Mouse (Mus musculus) embryonic facial prominence, embryonic 15.5 days (tissue): Measurements from ENCODE around the gene Znrf4. TPM values are rescaled to one million over a fixed set of nuclear protein-coding genes. Genes with fewer than 3 reads are reported as not detected.

Source experiments
- ATAC-seq: fragments of 200-750 bp; cut with Nextera tagmentation; 2 replicates; pipeline ENCODE4 v1.8.0; 2017; ENCODE audit warnings: low read depth, moderate TSS enrichment; ENCODE audit not compliant: insufficient number of reproducible peaks, low FRiP score, low TSS enrichment
- H3K27ac ChIP-seq: fragments of 300-500 bp; sonication (generic); replicated peaks from 2 replicates; pipeline ENCODE4 v1.5.1; 2015; ENCODE audit warnings: mild to moderate bottlenecking, inconsistent platforms
- H3K27me3 ChIP-seq: fragments of 300-500 bp; sonication (generic); 2 replicates; pipeline ENCODE4 v1.6.1; 2015; ENCODE audit warnings: inconsistent platforms
- H3K36me3 ChIP-seq: fragments of 300-500 bp; sonication (generic); 2 replicates; pipeline ENCODE4 v1.6.1; 2015; ENCODE audit warnings: mild to moderate bottlenecking, inconsistent platforms
- H3K4me1 ChIP-seq: fragments of 300-500 bp; sonication (generic); 2 replicates; pipeline ENCODE4 v1.6.1; 2015; ENCODE audit warnings: inconsistent platforms
- H3K4me2 ChIP-seq: fragments of 300-500 bp; sonication (generic); replicated peaks from 2 replicates; pipeline ENCODE4 v1.6.1; 2015; ENCODE audit warnings: mild to moderate bottlenecking, inconsistent platforms
- H3K4me3 ChIP-seq: fragments of 300-500 bp; sonication (generic); replicated peaks from 2 replicates; pipeline ENCODE4 v1.5.1; 2015; ENCODE audit warnings: mild to moderate bottlenecking, inconsistent platforms
- H3K9ac ChIP-seq: fragments of 300-500 bp; sonication (generic); 2 replicates; pipeline ENCODE4 v1.6.1; 2015; ENCODE audit warnings: inconsistent platforms
- H3K9me3 ChIP-seq: fragments of 300-500 bp; sonication (generic); replicated peaks from 2 replicates; pipeline ENCODE4 v1.6.1; 2016; ENCODE audit warnings: inconsistent platforms
- WGBS: fragments of 180-500 bp; shearing (Covaris S2); methylation state at CpG from one replicate; pipeline ENCODE4 v1.1.7; 2015; 5-methylcytosine and 5-hydroxymethylcytosine counted together
- polyA plus RNA-seq: library from polyadenylated mRNA; unstranded; fragments of >200 nt; fragmentation: Nextera tagmentation; extraction: Ambion mirVana; gene quantifications from 2 replicates; pipeline ENCODE4 v1.2.1, GENCODE M21; 2015

Gene Znrf4
- polyA plus RNA-seq, 1 experiment from 2014 or later, result not detected

- Histone ChIP-seq H3K9ac (no peak overlapping the region), H3K27ac (no peak overlapping the region), H3K4me1 (peaks cover 16% of the 10 kb centered on the region; the same call in 1 of the 2 replicates), H3K4me2 (no peak overlapping the region), H3K4me3 (no peak overlapping the region), H3K27me3 (no peaks in the 10 kb centered on the region), H3K9me3 (no peaks in the 10 kb centered on the region), H3K36me3 (no peaks in the 10 kb centered on the region)
- 67% methylated on average over 9 of the region's 9 CpGs for WGBS
- no peak for ATAC-seq
Observed at GRCm38 (mm10) chr17:56547846-56548604, 35.8 kb upstream of the Znrf4 start.

- H3K4me3 ChIP-seq, result no peak overlapping the region
- no peaks in the 10 kb centered on the region for H3K27me3 ChIP-seq
- no peaks in the 10 kb centered on the region for H3K9me3 ChIP-seq
- H3K4me1 ChIP-seq, result peaks cover 18% of the 10 kb centered on the region; the same call in 1 of the 2 replicates
- WGBS, result 64% methylated on average over 17 of the region's 17 CpGs
- H3K9ac ChIP-seq, result no peak overlapping the region
- no peak overlapping the region for H3K4me2 ChIP-seq
- ATAC-seq, result no peak
- no peak overlapping the region for H3K27ac ChIP-seq
- no peaks in the 10 kb centered on the region for H3K36me3 ChIP-seq
Observed at GRCm38 (mm10) chr17:56547116-56547845, 35.0 kb upstream of the Znrf4 start.

- no peak for ATAC-seq
- Histone ChIP-seq H3K4me1 (peaks cover 12% of the 10 kb centered on the region; the same call in 1 of the 2 replicates), H3K4me2 (no peak overlapping the region), H3K9ac (no peak overlapping the region), H3K27ac (no peak overlapping the region), H3K9me3 (no peaks in the 10 kb centered on the region), H3K4me3 (no peak overlapping the region), H3K36me3 (no peaks in the 10 kb centered on the region), H3K27me3 (no peaks in the 10 kb centered on the region)
- WGBS, result 83% methylated on average over 5 of the region's 5 CpGs
Observed at GRCm38 (mm10) chr17:56546576-56546975, 34.3 kb upstream of the Znrf4 start.

- H3K4me3 ChIP-seq, result no peak overlapping the region
- H3K4me1 ChIP-seq, result peaks cover 10% of the 10 kb centered on the region; the same call in 1 of the 2 replicates
- H3K9ac ChIP-seq, result no peak overlapping the region
- no peak overlapping the region for H3K4me2 ChIP-seq
- no peak overlapping the region for H3K27ac ChIP-seq
- H3K9me3 ChIP-seq, result no peaks in the 10 kb centered on the region
- H3K36me3 ChIP-seq, result no peaks in the 10 kb centered on the region
- ATAC-seq, result no peak
- no peaks in the 10 kb centered on the region for H3K27me3 ChIP-seq
- WGBS, result 76% methylated on average over 1 of the region's 1 CpGs
Observed at GRCm38 (mm10) chr17:56545945-56546344, 33.7 kb upstream of the Znrf4 start.

GRCm38 (mm10) chr17:56544699-56545387 is 32.6 kb upstream of the Znrf4 start:
- H3K4me1 ChIP-seq, result 0 out of 2 replicates have a peak, but pooled peaks cover 8% of the 10 kb centered on the region
- H3K4me2 ChIP-seq, result no peak overlapping the region
- H3K9me3 ChIP-seq, result no peaks in the 10 kb centered on the region
- no peak overlapping the region for H3K27ac ChIP-seq
- WGBS, result 79% methylated on average over 7 of the region's 7 CpGs
- no peak for ATAC-seq
- no peaks in the 10 kb centered on the region for H3K36me3 ChIP-seq
- H3K27me3 ChIP-seq, result no peaks in the 10 kb centered on the region
- H3K4me3 ChIP-seq, result no peak overlapping the region
- no peak overlapping the region for H3K9ac ChIP-seq

- ATAC-seq, result no peak
- H3K27ac ChIP-seq, result no peak overlapping the region
- H3K4me1 ChIP-seq, result 0 out of 2 replicates have a peak, but pooled peaks cover 8% of the 10 kb centered on the region
- no peaks in the 10 kb centered on the region for H3K27me3 ChIP-seq
- no peaks in the 10 kb centered on the region for H3K36me3 ChIP-seq
- no peak overlapping the region for H3K9ac ChIP-seq
- H3K9me3 ChIP-seq, result no peaks in the 10 kb centered on the region
- H3K4me2 ChIP-seq, result no peak overlapping the region
- H3K4me3 ChIP-seq, result no peak overlapping the region
- WGBS, result 77% methylated on average over 3 of the region's 3 CpGs
Observed at GRCm38 (mm10) chr17:56543684-56544224, 31.5 kb upstream of the Znrf4 start.

- no peak for ATAC-seq
- WGBS, result 38% methylated on average over 8 of the region's 8 CpGs
Observed at GRCm38 (mm10) chr17:56542736-56543135, 30.5 kb upstream of the Znrf4 start.

GRCm38 (mm10) chr17:56540562-56540975 is 28.3 kb upstream of the Znrf4 start:
- Histone ChIP-seq H3K4me2 (no peak overlapping the region), H3K9me3 (no peaks in the 10 kb centered on the region), H3K27me3 (no peaks in the 10 kb centered on the region), H3K36me3 (no peaks in the 10 kb centered on the region), H3K9ac (no peak overlapping the region), H3K4me1 (0 out of 2 replicates have a peak, but pooled peaks cover 4% of the 10 kb centered on the region), H3K4me3 (no peak overlapping the region), H3K27ac (no peak overlapping the region)
- WGBS, result 45% methylated on average over 6 of the region's 6 CpGs
- no peak for ATAC-seq

More at GRCm38 (mm10) chr17:56542736-56543135, 30.5 kb upstream of the Znrf4 start:
- no peak overlapping the region for H3K4me3 ChIP-seq
- no peaks in the 10 kb centered on the region for H3K27me3 ChIP-seq
- H3K4me2 ChIP-seq, result no peak overlapping the region
- no peaks in the 10 kb centered on the region for H3K9me3 ChIP-seq
- no peak overlapping the region for H3K9ac ChIP-seq
- no peak overlapping the region for H3K27ac ChIP-seq
- H3K4me1 ChIP-seq, result 0 out of 2 replicates have a peak, but pooled peaks cover 8% of the 10 kb centered on the region
- no peaks in the 10 kb centered on the region for H3K36me3 ChIP-seq

GRCm38 (mm10) chr17:56537912-56538311 is 25.7 kb upstream of the Znrf4 start:
- Histone ChIP-seq H3K4me2 (no peak overlapping the region), H3K36me3 (no peaks in the 10 kb centered on the region), H3K9ac (no peak overlapping the region), H3K4me3 (no peak overlapping the region), H3K27ac (no peak overlapping the region), H3K9me3 (no peaks in the 10 kb centered on the region), H3K27me3 (no peaks in the 10 kb centered on the region), H3K4me1 (0 out of 2 replicates have a peak, but pooled peaks cover 3% of the 10 kb centered on the region)
- ATAC-seq, result no peak
- WGBS, result 24% methylated on average over 8 of the region's 8 CpGs

GRCm38 (mm10) chr17:56536874-56537273 is 24.6 kb upstream of the Znrf4 start:
- 60% methylated on average over 3 of the region's 3 CpGs for WGBS
- H3K27ac ChIP-seq, result no peak overlapping the region
- no peak overlapping the region for H3K9ac ChIP-seq
- no peaks in the 10 kb centered on the region for H3K27me3 ChIP-seq
- no peak overlapping the region for H3K4me3 ChIP-seq
- H3K9me3 ChIP-seq, result no peaks in the 10 kb centered on the region
- H3K4me2 ChIP-seq, result no peak overlapping the region
- no peak for ATAC-seq
- H3K4me1 ChIP-seq, result no peaks in the 10 kb centered on the region
- H3K36me3 ChIP-seq, result no peaks in the 10 kb centered on the region

GRCm38 (mm10) chr17:56536192-56536591 is 24.0 kb upstream of the Znrf4 start:
- no peaks in the 10 kb centered on the region for H3K9me3 ChIP-seq
- H3K4me2 ChIP-seq, result no peak overlapping the region
- 72% methylated on average over 14 of the region's 14 CpGs for WGBS
- no peak for ATAC-seq
- no peak overlapping the region for H3K4me3 ChIP-seq
- no peak overlapping the region for H3K27ac ChIP-seq
- no peak overlapping the region for H3K9ac ChIP-seq
- H3K4me1 ChIP-seq, result no peaks in the 10 kb centered on the region
- no peaks in the 10 kb centered on the region for H3K27me3 ChIP-seq
- no peaks in the 10 kb centered on the region for H3K36me3 ChIP-seq
